Mouse (Mus musculus): ENCODE results near the gene Tmeff2.

Tmeff2 gene

GRCm38 (mm10) chr1:51107299-51107698, 206.9 kb downstream of the Tmeff2 start:
- no peak for DNase-seq (ENCODE audit: low read depth)

- no peak for DNase-seq (ENCODE audit: low read depth)
These were observed 214.3 kb downstream of the Tmeff2 start for GRCm38 (mm10) chr1:51114721-51115120.

GRCm38 (mm10) chr1:51115761-51116160, 215.3 kb downstream of the Tmeff2 start:
- DNase-seq (ENCODE audit: low read depth), result no peak

DNA sequence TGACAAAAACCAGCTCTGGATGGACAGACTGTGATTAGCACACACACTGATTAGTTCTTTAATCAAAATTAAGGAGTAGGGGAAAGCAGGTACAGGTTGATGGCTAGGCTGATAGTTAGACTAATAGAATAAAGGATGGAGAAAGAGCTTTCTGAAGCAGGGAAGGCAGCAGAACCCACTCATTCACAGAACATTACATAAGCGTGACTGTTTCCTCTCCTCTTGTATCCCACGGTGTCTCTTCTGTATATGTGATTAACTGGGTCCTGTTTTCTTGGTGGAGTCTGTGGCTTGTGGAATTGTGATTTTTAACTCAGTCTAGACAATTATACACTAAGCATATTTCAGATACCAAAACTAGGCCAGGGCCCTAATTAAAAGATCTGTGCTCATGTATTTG, 217.4 kb downstream of the Tmeff2 start:
- DNase-seq (ENCODE audit: low read depth), result no peak

DNA sequence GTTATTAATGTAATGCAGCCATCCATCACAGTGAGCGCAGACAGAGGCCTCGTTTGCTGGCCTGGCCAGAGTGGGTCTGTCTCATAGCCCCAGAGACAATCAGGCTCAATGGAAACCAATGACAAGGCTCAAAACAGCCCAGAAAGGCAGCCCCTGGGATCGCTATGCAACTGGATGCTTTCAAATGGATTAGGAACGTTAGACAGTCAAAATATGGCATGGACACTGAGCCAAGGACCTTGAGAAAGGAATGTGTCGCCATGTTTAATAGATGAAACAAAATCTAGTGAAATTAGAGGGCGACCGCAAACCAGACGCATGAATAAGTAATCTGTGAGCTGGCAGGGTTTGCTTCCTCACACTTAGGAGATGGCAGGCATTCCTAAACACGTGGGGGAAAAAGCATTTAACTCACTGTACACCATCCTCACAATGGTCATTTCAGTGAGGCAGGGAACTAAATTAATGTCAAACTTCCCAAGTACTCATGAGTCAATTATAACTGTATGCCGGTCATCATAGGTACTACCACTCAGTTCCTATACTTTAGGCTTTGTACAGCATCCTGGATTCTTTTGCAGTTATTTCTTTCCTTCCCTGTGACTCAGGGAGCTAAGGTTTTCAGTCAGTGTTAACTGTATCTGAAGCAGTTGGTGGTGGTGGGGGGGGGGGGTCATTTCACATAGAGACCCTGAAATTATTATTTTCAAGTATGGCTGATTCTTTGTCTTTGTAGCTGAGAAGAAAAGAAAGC, 225.4 kb downstream of the Tmeff2 start:
- DNase-seq (ENCODE audit: low read depth), result no peak

DNA sequence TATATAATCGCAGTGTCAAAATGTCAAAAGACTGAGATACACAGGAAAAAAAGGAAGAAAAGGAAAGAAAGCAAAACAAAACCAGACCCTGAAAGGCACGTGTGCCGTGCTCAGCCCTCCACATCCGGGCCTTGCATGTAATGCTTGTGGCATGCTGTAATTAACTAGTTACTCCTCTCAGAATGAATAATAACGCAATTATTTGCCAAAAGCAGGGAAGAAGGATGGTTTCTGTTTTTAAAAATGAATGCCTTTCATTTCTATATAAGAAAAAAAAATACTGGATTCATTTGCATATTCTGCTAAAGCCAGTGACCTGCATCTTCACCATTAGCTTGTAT, 225.9 kb downstream of the Tmeff2 start:
- no peak for DNase-seq (ENCODE audit: low read depth)

DNA sequence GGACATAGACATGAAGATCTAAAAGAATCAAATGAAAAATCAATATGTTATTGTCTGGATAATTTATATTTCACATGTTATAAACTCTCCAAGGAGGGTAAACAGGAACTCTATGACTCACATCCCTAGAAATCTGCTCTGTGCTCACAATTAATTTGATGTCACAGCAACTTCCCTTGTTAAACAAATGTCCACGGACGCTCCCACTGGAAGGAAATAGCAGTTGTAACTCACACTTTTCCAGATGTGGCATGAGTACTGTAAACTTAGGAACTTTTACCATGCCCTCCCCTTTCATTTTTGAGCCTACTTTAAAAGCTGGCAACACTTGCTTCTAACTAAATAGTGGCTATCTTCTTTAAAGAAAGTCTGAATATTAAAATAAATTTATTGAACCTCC, 236.3 kb downstream of the Tmeff2 start:
- no peak for DNase-seq (ENCODE audit: low read depth)

DNA sequence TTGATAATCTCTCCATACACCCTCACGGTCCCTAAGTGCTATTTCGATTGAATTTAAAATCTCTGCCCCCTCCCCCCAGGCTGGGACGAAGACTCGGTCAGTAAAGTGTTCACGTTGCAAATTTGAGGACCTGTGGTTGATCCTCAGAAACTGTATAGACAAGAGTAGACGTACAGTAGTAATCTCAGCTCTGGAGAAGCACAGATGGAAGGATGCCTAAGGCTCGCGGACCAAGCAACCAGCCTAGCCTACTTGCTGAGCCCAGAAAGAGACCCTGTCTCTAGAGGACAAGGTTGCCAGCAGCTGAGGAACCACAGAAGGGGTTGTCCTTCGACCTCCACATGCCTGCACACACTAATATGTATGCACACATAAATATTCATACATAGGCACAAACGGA, 239.2 kb downstream of the Tmeff2 start:
- DNase-seq (ENCODE audit: low read depth), result no peak

- DNase-seq (ENCODE audit: low read depth), result no peak
These were observed 240.9 kb downstream of the Tmeff2 start for GRCm38 (mm10) chr1:51141381-51141780.

- no peak for DNase-seq (ENCODE audit: low read depth)
These were observed 242.3 kb downstream of the Tmeff2 start for GRCm38 (mm10) chr1:51142729-51143128.

DNA sequence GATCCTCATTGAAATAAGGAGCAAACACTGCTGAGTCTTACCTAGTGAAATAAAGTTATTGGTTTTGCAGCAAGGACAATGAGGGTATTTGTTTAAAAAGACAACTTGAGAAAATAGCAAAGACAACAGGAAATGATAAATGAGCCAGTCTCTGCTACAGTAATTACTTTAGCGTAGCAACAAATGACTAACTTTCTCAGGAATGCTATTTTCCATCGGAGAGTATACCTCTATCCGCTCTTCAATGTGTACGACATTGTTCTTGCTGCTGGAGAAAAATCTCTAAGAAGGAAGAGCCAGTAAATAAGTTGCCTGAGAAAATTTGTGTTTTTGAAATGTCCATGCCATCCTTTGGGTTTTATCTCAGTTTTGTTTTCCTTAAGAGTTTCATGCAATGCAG, 245.2 kb downstream of the Tmeff2 start:
- DNase-seq (ENCODE audit: low read depth), result no peak

DNA sequence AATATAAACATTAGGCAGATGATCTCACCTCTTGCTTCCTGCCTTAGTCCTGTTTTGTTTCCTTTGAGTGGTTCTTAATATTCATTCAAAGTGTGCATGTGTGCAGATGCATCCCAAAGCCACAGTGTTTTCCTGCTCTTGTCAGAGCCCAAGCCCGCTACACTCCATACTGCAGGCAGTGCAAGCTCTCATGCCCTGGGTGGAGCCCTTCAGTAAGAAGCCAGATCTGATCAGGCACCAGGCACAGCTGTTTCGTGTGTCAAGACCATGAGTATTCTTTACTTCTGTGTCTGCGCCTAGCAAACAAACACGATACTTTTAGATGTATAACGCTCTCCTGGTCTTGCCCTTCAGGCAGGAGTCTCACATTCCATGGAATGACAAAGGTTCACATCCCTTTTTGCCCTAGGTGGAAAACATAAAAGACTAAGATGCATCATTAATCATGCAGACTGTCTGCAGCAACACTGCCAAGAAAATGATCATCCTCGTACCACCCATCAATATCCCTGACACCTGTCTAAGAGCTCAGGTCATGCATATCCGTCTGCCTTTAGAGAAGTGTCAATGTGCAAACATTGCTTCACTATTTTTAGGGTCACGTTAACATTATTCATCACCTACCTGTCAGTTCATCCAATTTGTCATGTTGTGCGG, 248.2 kb downstream of the Tmeff2 start:
- no peak for DNase-seq (ENCODE audit: low read depth)

DNA sequence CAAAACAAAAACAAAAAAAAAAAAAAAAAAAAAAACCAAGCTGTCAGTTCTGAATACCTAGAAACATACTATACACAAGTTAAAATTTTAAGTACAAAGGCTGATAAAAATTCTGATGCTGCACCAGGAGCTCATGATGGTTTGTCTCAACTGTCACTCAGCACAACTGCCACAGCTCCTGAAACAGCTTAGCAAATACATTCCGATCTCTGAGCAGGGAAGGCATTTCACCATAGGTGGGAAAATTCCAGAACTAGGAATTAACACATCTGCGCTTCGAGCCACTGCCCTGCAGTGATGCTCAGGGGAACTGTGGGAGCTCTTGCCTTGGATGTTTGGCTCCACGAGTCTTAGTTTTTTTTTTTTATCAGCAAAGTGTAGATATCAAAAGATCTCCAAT, 249.0 kb downstream of the Tmeff2 start:
- DNase-seq (ENCODE audit: low read depth), result no peak

GRCm38 (mm10) chr1:51149890-51150289, 249.4 kb downstream of the Tmeff2 start:
- DNase-seq (ENCODE audit: low read depth), result no peak

DNA sequence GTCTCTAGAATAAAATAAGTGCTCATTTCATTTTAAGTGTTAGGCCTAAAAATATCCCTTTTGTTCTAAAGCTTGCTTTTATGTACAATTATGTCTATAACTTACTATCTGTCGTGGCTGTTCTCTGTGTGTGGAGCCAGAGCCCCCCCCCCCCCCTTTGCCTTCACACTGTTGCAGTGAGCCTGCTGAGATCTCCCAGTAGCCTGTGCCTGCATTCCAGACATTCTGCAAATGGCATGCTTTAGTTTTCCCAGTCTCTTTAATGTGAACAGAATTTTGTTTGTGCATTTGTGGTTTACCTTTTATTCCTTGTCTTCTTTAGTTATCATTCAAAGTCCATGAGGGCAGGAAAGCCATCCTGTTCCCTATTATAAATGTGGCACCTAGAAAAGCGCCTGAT, 251.6 kb downstream of the Tmeff2 start:
- DNase-seq (ENCODE audit: low read depth), result no peak

DNA sequence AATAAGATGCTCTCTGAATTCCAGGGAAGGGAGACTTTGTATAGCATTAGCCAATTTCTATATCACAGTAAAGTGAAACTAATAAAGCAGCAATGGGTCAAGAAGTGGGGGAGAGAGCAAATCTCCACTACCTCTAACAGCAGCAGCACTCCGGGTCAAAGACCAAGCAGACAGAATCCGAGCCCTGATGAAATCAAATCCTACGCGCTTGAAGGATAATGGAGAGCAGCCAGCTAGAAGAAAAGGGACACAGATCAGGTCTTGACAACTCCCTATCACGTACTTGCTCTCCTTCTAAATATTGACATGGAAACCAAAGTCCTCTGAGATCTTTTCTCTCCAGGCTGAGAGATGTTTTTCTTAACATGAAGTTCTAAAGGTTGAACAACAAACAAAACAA, 252.4 kb downstream of the Tmeff2 start:
- DNase-seq (ENCODE audit: low read depth), result no peak

DNA sequence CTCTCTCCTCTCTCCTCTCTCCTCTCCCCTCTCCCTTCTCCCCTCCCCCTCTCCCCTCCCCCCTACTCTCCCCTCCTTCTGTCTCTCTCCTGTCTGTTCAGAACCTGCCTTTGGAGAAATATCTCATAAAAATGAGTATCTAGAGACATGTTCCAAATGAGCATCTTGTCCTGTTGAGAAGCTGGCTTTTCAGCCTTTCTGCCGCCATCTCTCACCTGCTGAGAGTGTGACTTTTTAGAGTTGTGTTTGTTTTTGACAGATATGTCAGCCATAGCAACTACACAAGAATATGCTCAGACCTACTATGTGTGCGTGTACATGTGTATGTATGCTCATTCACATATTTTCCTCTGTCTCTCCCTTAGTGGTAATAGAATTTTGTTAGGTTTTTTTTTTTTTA, 283.8 kb downstream of the Tmeff2 start:
- no peak for DNase-seq (ENCODE audit: low read depth)

GRCm38 (mm10) chr1:51189008-51189407, 288.6 kb downstream of the Tmeff2 start:
- no peak for DNase-seq (ENCODE audit: low read depth)

- no peak for DNase-seq (ENCODE audit: low read depth)
These were observed 290.8 kb downstream of the Tmeff2 start for GRCm38 (mm10) chr1:51191253-51191652.

GRCm38 (mm10) chr1:51191872-51192613, 291.6 kb downstream of the Tmeff2 start:
- DNase-seq (ENCODE audit: low read depth), result no peak

- no peak for DNase-seq (ENCODE audit: low read depth)
These were observed 298.8 kb downstream of the Tmeff2 start for GRCm38 (mm10) chr1:51199088-51199830.

DNA sequence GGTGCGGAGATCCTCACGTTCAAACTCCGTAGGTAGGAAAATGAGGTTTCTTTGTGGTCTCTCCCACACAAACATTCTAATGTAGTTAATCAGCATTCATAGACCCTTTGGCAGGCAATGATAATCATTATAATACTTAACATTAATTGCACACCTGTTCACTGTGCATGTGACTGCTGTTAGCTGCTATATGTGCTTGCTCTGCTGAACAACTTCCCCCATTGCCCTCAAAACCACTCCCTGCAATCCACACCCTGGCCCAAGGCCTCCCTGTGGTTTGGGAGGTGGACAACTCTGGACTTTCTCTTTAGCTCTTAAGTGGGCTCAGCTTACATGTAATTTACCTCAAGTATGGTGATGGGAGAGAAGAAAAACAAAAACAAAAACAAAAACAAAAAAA, 299.5 kb downstream of the Tmeff2 start:
- no peak for DNase-seq (ENCODE audit: low read depth)

GRCm38 (mm10) chr1:51215631-51216030, 315.2 kb downstream of the Tmeff2 start:
- no peak for DNase-seq (ENCODE audit: low read depth)
